Mouse (Mus musculus) monocyte, adult 5-6 weeks (primary cell): ENCODE results near the gene Cacna1g. TPM values are rescaled to one million over a fixed set of nuclear protein-coding genes. Genes with fewer than 3 reads are reported as not detected.

Experiments
- ATAC-seq: fragments of 153-309, 156-312 bp; replicated peaks from 2 replicates; pipeline ENCODE4 v1.8.0; 2017; ENCODE audit warnings: mild to moderate bottlenecking; ENCODE audit not compliant: low TSS enrichment, insufficient number of reproducible peaks, severe bottlenecking, poor library complexity, low FRiP score
- total RNA-seq: library from RNA; stranded (forward); fragments of 200-1000, 200-491, 200-594 nt; gene quantifications from 3 replicates; pipeline ENCODE4 v1.2.3, GENCODE M21; 2017

The Cacna1g gene
- total RNA-seq, 1 experiment from 2014 or later = not detected

DNA sequence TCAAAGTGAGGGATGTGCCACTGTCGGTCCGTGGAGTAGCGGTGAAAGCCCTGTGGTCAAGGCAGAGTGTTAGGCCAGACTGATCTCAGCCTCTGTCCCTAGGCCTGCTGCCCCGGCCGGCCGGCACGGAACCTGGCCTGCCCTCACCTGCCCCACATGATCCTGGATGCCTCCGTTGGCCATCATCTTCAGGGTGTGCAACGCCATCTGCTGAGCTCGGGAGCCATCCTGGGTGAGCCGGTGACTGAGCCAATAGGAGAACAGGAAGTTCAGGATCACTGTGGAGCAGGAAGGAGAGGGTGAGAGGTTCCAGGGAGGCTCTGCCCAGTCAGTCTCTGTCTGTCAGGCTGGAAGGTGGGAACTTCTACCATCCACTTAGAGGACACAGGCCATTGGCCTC lies 9.4 kb upstream of the Cacna1g start:
- ATAC-seq = no peak

DNA sequence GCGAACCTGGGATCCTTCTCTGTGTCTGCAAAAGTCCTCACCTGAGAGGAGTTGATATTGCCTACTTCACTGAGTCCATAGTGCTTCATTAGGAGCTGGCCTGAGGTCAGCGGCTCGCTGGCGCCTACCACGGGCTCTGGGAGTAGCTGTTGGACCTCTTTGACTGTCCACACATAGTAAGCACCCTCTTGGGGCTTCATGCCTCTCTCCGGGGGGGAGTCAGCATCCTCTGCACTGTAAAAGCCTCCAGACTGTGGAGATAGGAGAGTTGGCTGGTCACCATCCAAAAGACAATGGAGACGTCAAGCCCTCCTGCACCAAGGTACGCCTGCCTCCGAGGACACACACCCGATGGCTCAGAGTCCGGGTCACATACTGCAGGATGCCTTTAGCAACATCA lies 8.7 kb upstream of the Cacna1g start:
- ATAC-seq = no peak

DNA sequence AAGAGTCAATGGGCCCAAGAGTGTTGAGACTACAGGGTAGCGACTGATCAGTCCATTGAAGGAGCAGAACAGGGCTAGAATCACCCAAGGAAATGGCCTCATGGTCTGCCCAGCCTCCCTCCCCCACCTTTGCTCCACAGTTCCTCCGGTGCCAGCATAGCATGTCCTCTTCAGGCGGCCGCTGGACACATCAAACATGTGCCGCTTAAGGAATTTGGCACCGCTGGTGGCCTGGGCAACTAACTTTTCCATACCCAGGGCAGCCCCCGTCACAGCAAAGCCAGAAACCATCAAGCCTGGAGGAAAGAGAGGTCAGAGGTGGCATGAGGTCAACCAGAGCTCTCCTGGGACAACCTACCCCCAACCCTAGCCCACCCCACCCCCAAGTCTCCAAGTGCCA lies 8.0 kb upstream of the Cacna1g start:
- no peak for ATAC-seq

DNA sequence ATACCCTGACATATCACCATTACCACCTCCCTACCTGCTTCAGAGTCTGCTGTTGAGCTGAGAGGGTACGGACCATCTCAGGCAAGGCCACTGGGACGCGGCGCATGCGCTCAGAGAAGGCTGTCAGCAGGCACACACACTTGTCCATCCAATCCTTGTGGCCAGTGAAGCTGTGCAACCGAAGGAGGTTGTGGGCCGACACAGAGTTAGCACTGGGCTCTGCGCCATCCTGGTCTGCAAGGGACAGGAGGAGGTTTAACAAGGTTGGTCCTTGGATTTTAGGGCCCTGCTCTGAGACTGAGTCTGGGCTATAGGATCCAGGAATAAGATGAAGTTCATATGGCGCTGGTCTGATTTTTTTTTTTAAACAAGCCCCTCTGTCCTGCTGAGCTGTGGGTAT lies 6.4 kb upstream of the Cacna1g start:
- no peak for ATAC-seq

DNA sequence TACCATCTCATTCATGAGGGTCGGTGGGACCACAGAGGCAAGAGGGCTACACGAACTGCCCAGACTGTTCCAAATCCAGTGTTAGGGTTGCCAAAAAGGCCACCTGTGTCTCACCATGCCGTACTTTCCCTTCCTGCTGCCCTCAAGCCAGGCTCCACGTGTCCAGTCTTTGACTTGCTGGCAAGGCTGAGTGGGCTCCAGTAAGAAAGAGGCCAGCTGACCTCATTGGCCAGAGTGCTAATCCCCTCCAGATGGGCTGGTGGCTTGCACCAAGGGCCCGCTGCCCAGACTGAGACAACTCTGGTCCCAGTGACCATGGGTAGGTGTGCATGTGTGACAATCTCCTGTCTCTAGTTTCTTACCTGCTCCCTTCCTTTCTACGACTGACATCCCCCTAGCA lies 3.7 kb upstream of the Cacna1g start:
- no peak for ATAC-seq

DNA sequence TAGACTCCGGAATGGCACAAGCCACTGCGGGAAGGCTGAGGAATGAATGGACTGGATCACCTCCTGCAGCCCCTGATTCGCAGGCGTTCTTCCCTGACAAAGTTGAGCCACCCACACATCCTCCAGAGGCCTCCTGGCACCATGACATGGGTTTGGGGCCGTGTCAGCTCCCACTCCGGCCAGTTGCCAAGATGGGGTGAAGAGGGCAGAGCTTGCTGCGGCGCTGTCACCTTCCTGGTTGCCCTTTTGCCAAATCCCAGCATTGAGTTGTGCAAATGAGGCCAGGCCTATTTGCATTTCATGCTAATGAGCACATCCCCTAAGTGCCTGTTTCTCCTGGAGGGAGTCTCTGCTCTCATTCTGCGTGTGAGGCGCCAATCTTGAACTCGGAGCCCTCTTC lies 1.7 kb upstream of the Cacna1g start:
- ATAC-seq = no peak

DNA sequence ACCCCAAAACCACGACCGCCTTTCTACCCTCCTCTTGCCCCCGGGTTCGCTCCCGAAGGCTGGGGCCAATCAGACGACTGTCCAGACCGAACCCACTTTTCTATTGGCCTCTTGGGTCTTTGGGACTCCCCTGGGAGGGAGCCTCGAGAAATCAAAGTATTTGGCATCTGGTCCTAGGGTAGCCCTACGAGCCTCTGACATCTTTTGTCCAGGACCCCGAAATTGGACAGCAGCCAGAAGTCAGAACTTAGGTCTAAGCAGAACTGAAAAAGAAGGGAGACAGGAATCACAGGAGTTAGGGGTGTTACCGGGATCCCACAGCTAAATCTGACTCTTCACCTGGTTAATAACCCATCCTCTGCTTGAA lies 529 bp upstream of the Cacna1g start:
- no peak for ATAC-seq

DNA sequence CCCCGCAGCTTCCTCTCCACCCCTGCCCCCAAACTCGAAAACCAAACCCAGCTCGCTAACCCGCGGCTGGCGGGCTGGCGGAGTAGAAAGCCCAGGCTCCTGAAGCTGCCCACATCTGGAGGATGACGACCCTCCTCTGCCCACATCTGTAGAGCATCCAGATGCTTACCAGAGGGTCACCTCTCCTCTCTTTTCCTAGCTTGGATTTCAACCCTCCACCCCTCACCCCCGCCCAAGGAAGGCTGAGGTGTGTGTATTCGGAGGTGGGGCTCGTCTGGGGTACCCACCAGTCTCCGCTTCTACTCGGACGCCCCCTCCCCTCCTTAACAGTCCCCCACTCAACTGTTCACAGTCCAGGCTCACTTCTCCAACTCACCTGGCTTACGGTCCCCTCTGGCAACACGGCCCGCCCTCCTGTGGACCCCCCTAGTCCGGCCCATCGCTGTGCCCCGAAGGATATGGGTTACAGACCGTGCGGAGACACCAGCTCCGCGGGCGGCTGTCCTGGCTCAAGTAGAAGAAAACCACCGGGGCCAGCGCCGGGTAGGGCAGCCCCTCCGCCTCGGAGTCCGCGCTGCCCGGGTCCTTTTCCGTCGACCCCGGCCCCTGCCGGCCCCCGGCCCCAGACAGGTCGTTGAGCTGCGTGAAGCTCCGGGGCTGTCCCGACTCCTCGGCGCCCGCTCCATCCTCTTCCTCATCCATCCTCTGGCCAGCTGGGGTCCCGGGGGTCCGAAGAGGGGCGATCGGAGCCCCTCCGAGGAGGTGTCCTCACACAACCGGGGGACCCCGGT lies 887 bp downstream of the Cacna1g start:
- ATAC-seq = no peak

DNA sequence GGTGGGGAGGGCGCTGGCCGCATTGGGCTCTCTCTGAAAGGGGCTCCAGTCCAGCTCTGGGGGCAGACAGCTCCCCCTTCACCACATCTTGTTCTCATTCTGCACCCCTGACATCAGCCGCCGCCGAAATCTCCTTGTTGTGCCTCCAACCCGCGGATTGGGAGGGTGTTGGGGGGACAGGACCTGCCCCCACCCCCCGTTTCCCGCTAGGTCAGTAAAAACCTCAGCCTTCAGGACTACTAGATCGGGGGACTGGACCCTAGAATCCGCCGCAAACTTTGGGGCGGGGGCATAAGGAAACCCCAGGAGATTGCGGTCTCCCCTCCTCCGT lies 1.4 kb downstream of the Cacna1g start:
- no peak for ATAC-seq

DNA sequence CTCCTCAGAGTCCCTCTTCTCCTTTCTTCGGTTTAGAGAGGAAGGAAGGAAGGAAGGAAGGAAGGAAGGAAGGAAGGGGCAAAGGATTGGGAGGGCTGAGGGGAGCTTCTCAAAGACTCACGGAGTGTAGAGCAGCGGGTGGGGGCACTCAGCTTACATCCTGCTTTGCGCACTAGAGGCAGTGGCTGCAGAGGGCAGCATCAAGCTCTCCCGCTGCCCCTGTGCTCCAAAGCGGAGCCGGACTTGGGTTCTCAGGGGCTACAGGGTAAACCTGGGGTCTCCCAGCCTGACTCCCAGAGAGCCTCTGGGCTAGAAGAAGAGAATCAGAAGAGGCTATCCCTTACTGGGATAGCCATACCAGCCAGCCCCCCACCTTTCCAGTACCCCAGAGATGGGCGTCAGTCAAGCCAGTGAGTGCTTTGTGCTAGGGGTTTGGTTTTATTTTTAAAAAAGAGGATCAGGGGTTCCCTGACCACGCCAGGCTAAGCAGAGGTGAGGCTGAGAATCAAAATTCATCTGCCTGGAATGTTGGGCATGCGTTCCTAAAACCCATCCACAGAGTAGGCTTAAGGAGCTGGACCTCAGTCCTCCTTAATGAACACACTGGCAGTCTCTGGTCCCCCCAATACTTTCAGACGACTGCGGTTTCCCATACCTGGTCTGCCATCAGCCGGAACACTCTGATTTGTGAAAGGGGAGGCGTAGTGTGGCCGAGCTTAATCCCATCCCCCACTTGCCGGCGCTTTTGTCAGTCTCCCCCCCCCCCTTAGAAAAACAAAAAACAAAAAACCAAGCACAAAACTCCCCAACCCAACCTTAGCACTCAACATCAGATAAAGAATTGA lies 2.0 kb downstream of the Cacna1g start:
- no peak for ATAC-seq

DNA sequence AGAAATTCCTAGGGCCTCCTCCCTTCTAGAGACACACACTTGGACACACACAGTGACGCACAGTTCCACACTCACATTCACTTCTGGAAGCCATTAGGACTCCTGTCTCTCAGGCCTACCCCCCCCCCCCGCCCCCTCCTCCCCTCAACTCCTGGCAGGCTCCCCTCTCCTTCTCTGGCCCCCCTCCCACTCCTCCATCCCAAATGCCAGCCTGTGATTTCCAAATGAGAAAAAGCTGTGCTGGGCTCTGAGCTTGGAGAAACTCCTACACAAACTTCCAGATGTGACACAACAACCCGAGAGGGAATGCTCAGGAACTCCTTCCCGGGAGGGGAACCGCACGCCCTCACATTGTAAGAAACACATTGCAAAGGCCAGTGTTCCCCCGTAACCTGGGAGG lies 3.6 kb downstream of the Cacna1g start:
- no peak for ATAC-seq

DNA sequence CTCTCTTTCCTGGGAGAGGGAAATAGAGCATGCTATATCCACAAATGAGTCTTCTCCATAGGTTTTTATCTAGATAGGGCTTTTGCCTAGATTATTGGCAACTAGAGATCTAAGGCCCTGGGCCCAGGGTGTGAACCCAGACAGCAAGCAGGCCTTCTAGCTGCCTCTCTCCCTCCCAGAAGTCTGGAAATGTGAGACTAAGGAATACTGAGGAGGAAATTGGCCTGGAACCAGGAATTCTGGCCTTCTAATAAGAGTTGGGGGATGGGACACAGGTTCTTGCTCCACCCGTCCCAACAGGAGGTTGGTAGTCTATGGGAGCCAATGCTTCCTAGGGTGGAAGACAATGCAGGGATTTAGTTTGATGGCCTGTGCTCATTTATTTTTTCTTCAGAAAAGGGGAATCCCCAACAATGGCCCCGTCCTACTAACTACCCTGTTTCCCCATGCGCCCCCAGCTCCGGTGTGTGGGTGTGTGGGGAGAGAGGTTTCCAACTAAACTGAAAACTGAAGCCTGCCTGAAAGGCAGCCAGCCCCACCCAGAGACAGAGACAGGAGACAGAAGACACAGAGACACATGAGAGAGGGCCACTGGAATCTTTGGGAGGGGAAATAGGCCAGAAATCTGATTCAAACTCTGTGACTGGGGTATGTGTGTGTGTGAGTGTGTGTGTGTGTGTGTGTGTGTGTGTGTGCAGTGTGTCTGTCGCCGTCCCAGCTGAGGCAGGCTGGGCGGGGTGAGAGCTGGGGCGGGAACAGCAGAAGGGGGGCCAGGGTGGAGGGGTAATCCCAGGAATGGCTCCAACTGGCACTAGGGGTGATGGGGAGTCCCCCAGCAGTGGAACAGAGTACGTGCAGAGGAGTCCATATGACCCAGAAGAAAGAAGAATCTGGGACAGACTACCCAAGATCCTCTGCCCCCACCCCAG lies 4.6 kb downstream of the Cacna1g start:
- no peak for ATAC-seq

DNA sequence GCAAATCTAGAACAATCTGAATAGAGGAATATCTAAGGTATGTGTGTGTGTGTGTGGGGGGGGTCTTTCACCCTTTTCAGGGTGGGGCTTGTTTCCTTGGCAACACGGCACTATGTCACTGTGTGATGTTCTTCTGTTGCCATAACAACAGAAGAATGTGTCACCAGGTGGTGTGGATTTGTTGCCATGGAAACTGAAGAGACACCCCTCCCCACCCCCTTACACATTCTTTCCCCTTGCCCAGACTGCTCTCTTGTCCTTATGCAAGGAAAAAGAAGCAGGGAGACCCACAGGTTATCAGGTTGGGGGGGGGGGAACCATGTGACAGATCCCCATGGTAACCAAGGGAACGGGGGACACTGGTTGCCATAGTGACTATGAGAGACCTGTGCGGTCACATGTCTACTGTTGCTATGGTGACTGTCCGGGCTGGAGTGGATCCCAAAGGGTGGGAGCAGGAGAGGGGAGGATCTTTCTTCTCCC lies 5.4 kb downstream of the Cacna1g start:
- no peak for ATAC-seq

DNA sequence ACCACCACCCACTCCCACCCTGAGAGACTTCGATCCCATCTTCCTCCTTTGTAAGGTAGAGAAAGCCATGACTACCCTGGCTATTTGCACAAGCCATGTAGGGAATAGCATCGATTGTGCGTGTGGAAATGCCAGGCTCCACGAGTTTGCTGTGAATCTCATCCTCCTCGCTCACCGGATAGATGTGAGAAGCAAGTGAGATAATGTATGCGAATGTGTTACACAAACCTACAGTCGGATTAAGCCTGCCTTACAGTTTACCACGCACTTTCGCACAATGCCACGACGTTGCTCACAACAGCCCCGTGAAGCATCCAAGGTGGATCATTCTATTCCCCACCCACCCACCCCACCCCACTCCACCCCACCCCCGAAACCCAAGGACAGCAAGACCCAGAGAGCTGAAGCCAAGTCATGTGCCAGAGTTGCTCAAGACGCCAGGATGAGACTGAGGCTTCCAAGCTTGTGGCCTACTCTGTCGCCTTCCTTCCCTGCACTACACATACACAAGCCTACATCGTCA lies 7.6 kb downstream of the Cacna1g start:
- ATAC-seq = no peak

DNA sequence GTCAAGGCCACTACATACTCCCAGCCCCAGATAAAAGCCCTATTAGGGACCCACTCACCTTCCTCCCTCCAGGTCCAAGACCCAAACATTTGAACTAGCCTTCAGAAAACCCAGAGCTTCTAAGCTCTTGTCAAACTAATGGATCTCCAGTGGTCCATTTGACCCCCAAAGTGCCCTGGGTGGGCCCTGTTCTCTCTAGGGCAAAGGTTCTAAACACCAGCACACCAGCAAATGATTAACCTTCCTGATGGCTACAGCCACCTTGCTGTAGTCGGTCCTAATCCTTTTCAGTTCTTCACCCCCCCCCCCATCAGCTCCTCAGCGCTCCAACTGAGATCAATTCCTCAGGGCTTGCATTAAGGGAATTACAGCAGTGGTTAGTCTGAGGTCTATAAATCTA lies 9.8 kb downstream of the Cacna1g start:
- no peak for ATAC-seq

DNA sequence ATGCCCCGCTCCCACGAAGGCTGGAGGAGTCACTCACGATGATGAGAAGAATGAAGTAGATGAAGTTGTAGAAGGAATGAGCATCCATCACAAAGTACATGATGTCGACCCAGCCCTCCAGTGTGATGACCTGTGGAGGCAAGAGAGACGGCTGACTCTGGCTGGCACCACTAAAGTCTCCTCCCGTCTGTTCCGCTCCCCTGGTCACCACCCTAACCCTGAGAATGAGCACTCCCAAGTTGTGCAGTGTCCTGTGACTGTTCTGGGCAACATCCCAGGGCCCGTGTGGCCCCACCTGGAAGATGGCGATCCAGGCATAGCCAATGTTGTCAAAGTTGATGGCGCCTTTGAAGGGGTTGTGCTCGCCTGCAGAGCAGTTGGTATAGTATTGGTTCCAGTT lies 12.1 kb downstream of the Cacna1g start:
- no peak for ATAC-seq

DNA sequence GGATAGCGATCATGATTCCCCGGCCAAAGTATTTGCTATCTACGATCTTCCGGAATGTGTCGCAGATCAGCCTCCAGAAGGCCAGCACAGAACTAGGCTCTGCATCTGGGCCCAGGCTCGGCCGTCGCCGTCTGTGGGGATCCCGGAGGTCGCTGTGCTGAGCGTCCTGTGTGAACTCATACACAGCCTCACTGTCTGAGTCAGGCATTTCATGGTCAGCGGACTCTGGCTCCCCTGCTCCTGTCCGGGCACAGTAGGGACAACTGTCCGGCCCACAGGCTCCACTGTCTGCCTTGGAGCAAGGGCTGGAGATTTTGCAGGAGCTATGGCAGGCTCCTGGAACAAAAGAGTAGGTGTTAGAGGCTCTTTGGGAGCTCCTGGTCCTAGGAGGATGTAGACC lies 17.0 kb downstream of the Cacna1g start:
- no peak for ATAC-seq

DNA sequence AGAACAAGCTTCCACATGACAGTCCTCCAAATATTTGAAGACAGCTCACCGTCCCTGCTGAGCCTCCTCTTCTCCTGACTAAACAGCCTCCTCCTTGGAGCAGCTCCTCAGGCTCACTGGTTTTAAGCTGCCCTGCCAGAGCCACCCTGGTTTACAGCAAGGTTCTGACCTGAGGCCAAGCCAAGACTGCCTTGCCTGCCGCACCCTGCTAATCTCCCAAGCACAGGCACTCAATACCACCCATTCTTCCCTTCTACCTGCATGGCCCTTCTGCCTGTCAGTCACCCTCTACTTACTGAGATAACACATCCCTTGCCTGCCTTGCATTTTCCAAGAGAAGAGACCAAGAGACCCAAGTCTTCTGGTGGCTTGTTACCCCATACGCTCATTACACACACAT lies 17.7 kb downstream of the Cacna1g start:
- no peak for ATAC-seq
